Mouse (Mus musculus): ENCODE data around the gene Mybpc1. TPM values are rescaled to one million over a fixed set of nuclear protein-coding genes. Genes with fewer than 3 reads are reported as not detected.

Gene Mybpc1
- polyA plus RNA-seq, 1 experiment from 2014 or later = 1.9 TPM

DNA sequence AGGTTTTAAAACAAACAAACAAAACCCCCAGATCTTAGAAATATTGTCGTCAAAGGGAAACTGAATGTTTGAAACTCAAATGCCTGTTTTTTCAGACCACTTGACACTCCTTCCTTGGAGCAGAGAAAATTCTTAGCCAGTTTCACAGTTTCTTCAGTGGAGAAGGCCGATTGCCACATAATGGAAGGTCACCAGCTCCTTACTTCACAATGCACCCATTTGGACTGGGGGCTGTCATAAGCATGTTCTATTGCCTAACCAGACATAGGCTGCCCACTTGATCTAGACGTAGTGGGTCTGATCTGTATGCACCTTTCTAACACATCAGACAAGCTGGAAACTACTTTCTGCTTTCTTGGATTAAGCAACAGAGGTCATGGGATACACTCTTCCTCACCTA is 100.5 kb downstream of the Mybpc1 start:
- no peak for ATAC-seq (ENCODE audit: insufficient read depth, low FRiP score, low read depth)
- no peaks in the 10 kb centered on the region for H3K36me3 ChIP-seq
- H3K4me2 ChIP-seq = peak overlapping the region; percentile 88
- H3K9me3 ChIP-seq = no peaks in the 10 kb centered on the region
- H3K4me3 ChIP-seq (replicated peaks) = peak overlapping the region; percentile 77
- no peaks in the 10 kb centered on the region for H3K27me3 ChIP-seq (replicated peaks)
- H3K9ac ChIP-seq = no peak overlapping the region
- peak overlapping the region; percentile 57; the same call in 1 of the 2 replicates for H3K27ac ChIP-seq
- H3K4me1 ChIP-seq = peaks cover 5% of the 10 kb centered on the region; the same call in 1 of the 2 replicates
- WGBS = 57% methylated on average over 3 of the region's 3 CpGs

DNA sequence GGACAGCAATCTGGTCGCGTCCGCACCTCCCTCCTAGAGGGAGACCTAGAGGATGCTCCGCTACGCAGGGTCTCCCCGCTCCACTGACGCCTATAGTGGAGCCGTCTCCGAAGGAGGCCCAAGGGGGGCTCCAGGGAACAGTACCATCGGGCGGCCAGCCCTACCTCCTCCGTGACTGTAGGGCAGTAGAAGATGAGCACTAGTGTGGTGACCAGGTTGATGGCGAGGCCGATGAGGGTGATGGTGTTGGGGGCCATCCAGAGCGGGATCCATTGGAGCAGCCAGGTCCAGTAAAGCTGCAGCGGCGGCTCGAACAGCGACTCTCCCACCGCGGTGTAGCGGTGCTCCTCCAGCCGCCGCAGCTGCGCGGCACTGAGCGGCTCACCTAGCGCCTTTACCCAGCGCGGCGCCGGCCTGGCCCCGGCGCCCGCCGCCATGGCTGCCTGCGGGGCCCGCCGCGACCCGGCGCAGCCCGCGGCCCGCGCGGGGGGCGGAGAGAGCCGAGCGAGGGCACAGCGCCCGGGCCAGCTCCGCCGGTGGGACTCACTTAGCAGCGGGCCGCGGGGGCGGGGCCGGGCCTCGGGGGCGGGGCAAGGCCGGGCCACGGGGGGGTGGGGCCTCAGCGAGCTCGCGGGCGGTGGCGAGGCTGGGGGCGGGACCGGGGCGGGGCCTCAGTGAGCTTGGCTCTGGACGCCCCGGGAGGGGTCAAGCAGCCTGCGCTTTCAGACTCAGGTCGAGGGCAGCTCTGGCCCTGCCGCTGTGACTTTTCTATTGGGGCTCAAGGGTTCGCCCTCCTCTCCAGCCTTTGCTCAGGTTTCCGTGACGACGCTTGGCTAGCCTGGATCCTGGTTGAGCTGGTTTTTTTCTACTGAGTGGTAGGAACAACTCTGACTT is 101.3 kb downstream of the Mybpc1 start, which contains the start of gene Chpt1:
Chpt1 (minus strand) TSS at position 653 of the 894 bp plus-strand sequence.
- H3K9me3 ChIP-seq = no peaks in the 10 kb centered on the region
- peak within 1 kb of the TSS; percentile 57 for H3K27ac ChIP-seq
- peak; percentile 94 for ATAC-seq (ENCODE audit: insufficient read depth, low FRiP score, low read depth)
- peak within 1 kb of the TSS; percentile 84 for H3K9ac ChIP-seq
- H3K27me3 ChIP-seq (replicated peaks) = no peaks in the 10 kb centered on the region
- peak within 1 kb of the TSS; percentile 77 for H3K4me3 ChIP-seq (replicated peaks)
- peaks cover 5% of the 10 kb centered on the region; the same call in 1 of the 2 replicates for H3K4me1 ChIP-seq
- under 1% methylated on average over 67 of the region's 80 CpGs for WGBS
- no peaks in the 10 kb centered on the region for H3K36me3 ChIP-seq
- peak within 1 kb of the TSS; percentile 88 for H3K4me2 ChIP-seq

DNA sequence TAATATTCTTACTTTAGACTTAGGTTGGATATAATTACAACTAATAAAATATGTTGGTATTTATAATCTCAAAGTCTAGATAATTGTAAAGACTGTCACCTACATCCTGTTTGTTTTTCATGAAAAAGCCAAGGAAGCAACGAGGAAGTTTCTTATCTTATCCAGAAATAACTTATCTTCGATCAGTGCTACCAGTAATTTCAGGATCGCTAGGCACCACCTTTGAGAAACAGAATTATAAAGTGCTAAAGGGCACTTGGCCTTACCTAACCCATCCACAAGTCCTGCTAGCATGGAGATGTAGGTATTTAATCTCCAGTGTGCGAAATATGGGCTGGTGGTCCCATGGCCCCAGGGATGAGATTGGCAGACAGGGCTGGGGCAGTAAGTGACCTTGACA is 102.0 kb downstream of the Mybpc1 start:
- H3K4me1 ChIP-seq = peaks cover 5% of the 10 kb centered on the region; the same call in 1 of the 2 replicates
- H3K9me3 ChIP-seq = no peaks in the 10 kb centered on the region
- H3K36me3 ChIP-seq = no peaks in the 10 kb centered on the region
- WGBS = 44% methylated on average over 4 of the region's 4 CpGs
- no peaks in the 10 kb centered on the region for H3K27me3 ChIP-seq (replicated peaks)
- H3K27ac ChIP-seq = no peak overlapping the region
- H3K4me2 ChIP-seq = peak overlapping the region; percentile 88
- H3K9ac ChIP-seq = peak overlapping the region; percentile 84
- H3K4me3 ChIP-seq (replicated peaks) = peak overlapping the region; percentile 77
- no peak for ATAC-seq (ENCODE audit: insufficient read depth, low FRiP score, low read depth)

DNA sequence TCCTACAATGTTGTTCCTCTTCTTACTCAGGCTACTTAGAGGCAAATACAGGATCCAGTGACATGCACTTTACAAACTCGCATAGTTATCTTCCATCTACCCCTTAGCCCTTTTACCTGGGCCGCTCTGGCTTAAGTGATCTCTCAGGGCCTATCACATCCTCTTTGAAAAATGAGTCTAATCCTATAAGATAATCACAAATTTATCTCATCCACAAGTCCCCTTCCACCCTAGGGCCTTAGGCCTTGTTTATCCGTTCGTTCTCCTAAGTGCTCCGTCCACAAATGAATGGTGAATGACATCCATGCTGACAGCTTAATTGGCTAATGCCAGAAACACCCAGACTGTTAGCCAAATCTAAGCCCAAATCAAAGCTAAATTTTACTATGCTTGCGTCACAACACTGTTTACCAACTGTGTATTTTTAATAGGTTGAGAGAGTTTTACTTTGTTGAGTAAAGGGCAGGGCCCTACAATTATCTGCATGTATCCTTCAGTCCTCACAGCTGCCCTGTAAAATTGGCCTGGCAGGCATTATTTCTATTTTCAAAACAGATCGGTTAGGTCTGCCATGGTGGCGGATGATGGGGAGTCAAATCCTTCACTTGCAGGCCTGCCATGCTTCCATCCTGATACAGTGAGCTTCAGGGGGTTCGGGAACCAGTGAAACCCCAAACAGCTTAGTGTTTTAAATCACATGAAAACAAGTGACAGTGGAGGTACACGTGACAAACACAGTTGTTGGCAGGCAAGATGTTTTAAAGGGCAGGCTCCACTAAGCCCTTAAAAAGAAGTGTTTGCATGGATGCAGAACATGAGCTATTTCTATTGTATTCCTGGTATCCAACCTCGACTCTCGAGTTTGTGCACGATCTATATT is 102.8 kb downstream of the Mybpc1 start:
- no peak overlapping the region for H3K27ac ChIP-seq
- H3K9me3 ChIP-seq = no peaks in the 10 kb centered on the region
- no peaks in the 10 kb centered on the region for H3K36me3 ChIP-seq
- no peak overlapping the region for H3K9ac ChIP-seq
- peaks cover 5% of the 10 kb centered on the region; the same call in 1 of the 2 replicates for H3K4me1 ChIP-seq
- H3K27me3 ChIP-seq (replicated peaks) = no peaks in the 10 kb centered on the region
- H3K4me2 ChIP-seq = 0 out of 2 replicates have a peak overlapping the region, but pooled peaks have one; percentile 4
- no peak overlapping the region; the same call in 1 of the 2 replicates for H3K4me3 ChIP-seq (replicated peaks)
- no peak for ATAC-seq (ENCODE audit: insufficient read depth, low FRiP score, low read depth)
- WGBS = 77% methylated on average over 13 of the region's 13 CpGs

DNA sequence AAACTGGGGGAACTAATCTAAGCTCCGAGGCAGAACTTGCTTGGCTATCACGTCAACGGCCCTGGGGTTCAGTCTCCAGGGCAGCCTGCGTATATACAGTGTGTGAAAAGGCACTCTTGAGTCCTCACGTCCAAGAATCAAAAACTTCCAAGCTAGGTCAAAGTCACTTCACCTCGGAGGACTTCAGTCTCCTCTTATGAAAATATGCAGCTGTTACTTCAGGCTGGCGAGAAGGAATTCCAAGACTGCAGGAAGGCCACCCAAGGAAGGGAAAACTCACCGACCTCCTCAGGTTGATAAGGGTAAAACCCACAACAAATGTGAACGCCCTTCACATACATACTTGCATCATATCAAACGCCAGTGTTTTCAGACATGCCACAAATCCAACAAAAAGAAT is 103.6 kb downstream of the Mybpc1 start:
- no peak overlapping the region for H3K4me3 ChIP-seq (replicated peaks)
- H3K36me3 ChIP-seq = no peaks in the 10 kb centered on the region
- H3K9ac ChIP-seq = no peak overlapping the region
- no peak overlapping the region for H3K27ac ChIP-seq
- H3K27me3 ChIP-seq (replicated peaks) = no peaks in the 10 kb centered on the region
- H3K9me3 ChIP-seq = no peaks in the 10 kb centered on the region
- H3K4me1 ChIP-seq = peaks cover 5% of the 10 kb centered on the region; the same call in 1 of the 2 replicates
- ATAC-seq (ENCODE audit: insufficient read depth, low FRiP score, low read depth) = no peak
- H3K4me2 ChIP-seq = 0 out of 2 replicates have a peak overlapping the region, but pooled peaks have one; percentile 4
- WGBS = 50% methylated on average over 10 of the region's 10 CpGs

DNA sequence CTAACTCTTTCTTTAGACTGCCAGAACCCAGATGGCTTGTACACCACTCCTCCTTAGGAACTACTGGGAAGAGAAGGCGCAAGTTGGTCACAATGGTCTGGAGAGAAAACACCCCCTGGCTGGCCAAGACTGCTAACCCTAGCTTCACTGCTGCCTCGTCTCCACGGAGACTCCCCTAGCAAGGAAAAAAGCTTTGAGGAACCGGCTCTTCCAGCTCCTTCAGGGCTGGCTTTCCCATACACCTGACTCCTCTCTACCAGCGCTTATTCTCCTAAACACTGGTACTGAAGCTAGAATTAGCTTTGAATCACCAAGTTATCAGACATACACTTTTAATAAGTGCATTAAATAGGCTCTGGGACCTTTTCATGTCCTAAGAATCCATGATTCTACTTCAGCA is 105.0 kb downstream of the Mybpc1 start:
- H3K4me1 ChIP-seq = peaks cover 5% of the 10 kb centered on the region; the same call in 1 of the 2 replicates
- no peak for ATAC-seq (ENCODE audit: insufficient read depth, low FRiP score, low read depth)
- WGBS = 56% methylated on average over 5 of the region's 5 CpGs
- no peak overlapping the region for H3K4me3 ChIP-seq (replicated peaks)
- H3K27ac ChIP-seq = no peak overlapping the region
- no peaks in the 10 kb centered on the region for H3K9me3 ChIP-seq
- H3K27me3 ChIP-seq (replicated peaks) = no peaks in the 10 kb centered on the region
- no peak overlapping the region for H3K9ac ChIP-seq
- no peak overlapping the region for H3K4me2 ChIP-seq
- no peaks in the 10 kb centered on the region for H3K36me3 ChIP-seq

DNA sequence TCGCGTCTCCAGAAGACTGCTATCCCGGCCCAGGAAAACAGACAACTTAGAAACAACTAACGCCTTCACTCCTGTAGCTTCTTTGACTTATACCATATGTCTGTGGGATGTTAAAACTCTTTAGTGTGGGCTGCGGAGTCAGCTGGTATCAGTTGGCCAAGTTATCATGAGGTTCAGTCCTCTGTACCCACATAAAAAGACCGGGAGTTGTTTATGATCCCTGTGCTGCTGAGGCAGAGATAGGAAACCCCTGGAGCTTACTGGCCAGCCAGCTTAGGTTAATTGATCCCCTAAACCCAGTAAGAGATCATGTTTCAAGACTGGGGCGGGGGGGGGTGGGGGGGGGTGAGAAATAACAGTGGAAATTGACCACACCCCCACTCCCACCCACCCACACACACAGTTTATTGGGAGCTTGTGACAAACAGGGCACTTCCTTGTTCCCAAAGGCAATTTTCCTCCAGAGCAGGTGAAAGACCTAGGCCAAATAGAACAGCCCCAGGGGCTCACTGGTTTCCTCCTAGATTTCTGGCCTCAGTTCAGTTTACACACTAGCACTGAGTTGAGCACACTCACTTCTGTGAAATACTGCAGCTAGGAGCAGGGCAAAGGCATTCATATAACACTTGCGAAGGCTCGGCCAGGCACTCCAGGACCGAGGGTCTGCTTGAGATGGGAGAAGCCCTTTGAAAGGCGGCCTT is 107.9 kb downstream of the Mybpc1 start:
- Histone ChIP-seq H3K4me2 (no peak overlapping the region), H3K4me1 (no peaks in the 10 kb centered on the region), H3K36me3 (no peaks in the 10 kb centered on the region), H3K9me3 (no peaks in the 10 kb centered on the region), H3K9ac (no peak overlapping the region), H3K27me3 (replicated peaks) (no peaks in the 10 kb centered on the region), H3K27ac (no peak overlapping the region), H3K4me3 (replicated peaks) (no peak overlapping the region)
- no peak; the same call in 1 of the 2 replicates for ATAC-seq (ENCODE audit: insufficient read depth, low FRiP score, low read depth)
- WGBS = 53% methylated on average over 11 of the region's 11 CpGs

DNA sequence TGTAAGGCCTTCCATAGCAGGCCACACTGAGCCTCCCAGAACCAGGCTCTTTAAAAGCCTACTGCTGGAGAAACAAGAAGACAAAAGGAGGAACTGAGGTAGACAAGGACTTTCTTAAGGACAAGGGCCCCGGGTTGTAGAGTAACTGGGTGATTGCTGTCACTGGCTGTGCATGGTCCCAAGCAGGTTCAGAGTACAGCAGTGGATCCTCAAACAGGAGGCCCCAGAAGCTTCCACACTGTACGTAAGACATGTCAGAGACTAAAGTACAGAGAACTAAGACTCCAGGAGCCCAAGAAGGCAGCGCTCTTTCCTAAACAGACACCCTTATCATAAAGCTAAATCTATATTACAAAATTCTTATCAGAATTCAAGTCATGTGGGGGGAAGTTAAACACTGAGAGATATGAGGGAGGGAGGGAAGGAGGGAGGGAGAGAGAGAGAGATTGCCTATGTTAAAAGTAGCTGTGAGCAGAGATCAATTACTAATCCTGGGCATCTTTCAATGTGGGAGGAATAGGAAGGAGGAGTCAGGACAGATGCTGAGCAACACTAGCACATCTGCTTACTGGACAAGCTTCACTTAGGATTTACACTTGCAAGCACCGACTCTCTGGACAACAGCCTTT is 109.9 kb downstream of the Mybpc1 start:
- H3K4me2 ChIP-seq = no peak overlapping the region
- H3K4me1 ChIP-seq = no peaks in the 10 kb centered on the region
- WGBS = 79% methylated on average over 4 of the region's 4 CpGs
- no peak overlapping the region for H3K27ac ChIP-seq
- no peak overlapping the region for H3K9ac ChIP-seq
- H3K36me3 ChIP-seq = no peaks in the 10 kb centered on the region
- no peaks in the 10 kb centered on the region for H3K27me3 ChIP-seq (replicated peaks)
- no peaks in the 10 kb centered on the region for H3K9me3 ChIP-seq
- ATAC-seq (ENCODE audit: insufficient read depth, low FRiP score, low read depth) = no peak
- no peak overlapping the region for H3K4me3 ChIP-seq (replicated peaks)

DNA sequence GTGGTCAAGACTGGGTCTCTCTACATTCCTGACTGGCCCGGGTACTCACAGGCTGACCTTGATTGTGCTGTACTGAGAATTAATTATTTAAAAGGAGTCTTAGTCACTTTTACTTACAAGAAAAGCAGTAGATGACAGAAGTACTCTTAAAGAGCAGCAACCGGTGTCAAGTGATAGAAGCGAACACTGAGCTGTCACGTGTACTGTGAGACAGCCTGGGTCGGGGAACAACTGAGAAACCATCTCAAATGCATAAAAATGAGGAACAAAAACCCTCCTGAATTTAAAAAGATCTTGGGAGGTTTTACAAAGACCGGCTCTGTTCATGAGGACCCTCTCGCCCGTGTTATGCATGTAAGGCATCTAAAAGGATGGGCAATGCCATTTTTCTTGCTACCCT is 112.3 kb downstream of the Mybpc1 start:
- Histone ChIP-seq H3K27me3 (replicated peaks) (no peaks in the 10 kb centered on the region), H3K27ac (no peak overlapping the region), H3K4me2 (no peak overlapping the region), H3K4me1 (no peaks in the 10 kb centered on the region), H3K4me3 (replicated peaks) (no peak overlapping the region), H3K9ac (no peak overlapping the region), H3K9me3 (no peaks in the 10 kb centered on the region), H3K36me3 (no peaks in the 10 kb centered on the region)
- no peak for ATAC-seq (ENCODE audit: insufficient read depth, low FRiP score, low read depth)
- 82% methylated on average over 8 of the region's 8 CpGs for WGBS

DNA sequence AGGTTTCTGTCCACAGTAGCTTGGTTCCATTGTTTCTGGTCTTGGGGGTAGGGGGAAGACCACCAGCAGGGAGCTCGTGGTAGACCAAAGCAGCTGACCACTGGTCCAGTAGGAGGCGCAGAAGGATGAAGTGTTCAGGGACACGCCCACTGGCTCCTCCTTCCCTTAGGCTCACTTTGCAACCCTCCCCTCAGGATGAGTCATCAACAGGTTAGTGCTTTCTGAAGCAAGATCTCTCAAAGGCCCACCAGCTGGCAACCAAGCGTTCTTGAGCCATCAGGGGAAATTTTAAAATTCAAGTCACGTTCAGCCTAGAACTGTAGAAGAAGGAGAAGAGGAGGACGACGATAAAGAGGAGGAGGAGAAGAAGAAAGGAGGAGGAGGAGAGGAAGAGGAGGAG is 113.3 kb downstream of the Mybpc1 start:
- Histone ChIP-seq H3K27me3 (replicated peaks) (no peaks in the 10 kb centered on the region), H3K9ac (no peak overlapping the region), H3K4me1 (no peaks in the 10 kb centered on the region), H3K27ac (no peak overlapping the region), H3K36me3 (no peaks in the 10 kb centered on the region), H3K9me3 (no peaks in the 10 kb centered on the region), H3K4me3 (replicated peaks) (no peak overlapping the region), H3K4me2 (no peak overlapping the region)
- 60% methylated on average over 7 of the region's 7 CpGs for WGBS
- no peak for ATAC-seq (ENCODE audit: insufficient read depth, low FRiP score, low read depth)

DNA sequence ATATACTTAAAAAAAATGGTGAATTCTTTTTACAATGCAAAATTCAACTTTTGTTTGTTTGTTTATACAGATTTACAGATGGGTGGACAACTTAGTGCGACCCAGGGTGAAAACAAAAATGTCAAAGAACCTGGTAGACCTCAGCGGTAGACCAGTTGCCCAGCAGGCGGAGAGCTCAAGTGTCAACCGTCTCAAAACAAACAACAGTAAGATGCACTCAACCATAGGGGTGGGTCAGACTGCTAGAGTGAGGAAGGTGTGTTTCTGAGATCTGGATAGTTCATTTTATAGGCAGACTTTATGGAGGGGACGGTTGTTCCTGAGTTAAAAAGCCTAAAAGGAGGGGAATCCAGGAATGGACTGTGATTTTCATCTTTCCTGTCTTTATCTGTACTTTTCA is 116.3 kb downstream of the Mybpc1 start:
- H3K9ac ChIP-seq = no peak overlapping the region
- no peaks in the 10 kb centered on the region for H3K4me1 ChIP-seq
- H3K4me2 ChIP-seq = no peak overlapping the region
- no peaks in the 10 kb centered on the region for H3K9me3 ChIP-seq
- H3K27me3 ChIP-seq (replicated peaks) = no peaks in the 10 kb centered on the region
- H3K36me3 ChIP-seq = no peaks in the 10 kb centered on the region
- WGBS = 93% methylated on average over 5 of the region's 5 CpGs
- no peak overlapping the region for H3K4me3 ChIP-seq (replicated peaks)
- ATAC-seq (ENCODE audit: insufficient read depth, low FRiP score, low read depth) = no peak
- H3K27ac ChIP-seq = no peak overlapping the region

All from stomach, embryonic 15.5 days (tissue).